Mouse (Mus musculus) embryonic fibroblast, embryonic 13.5 days (primary cell): ENCODE results near the gene Pdrg1.

Source experiments
- CTCF ChIP-seq: IDR thresholded peaks from 2 replicates; pipeline ENCODE4 v1.5.1; 2011; ENCODE audit warnings: mild to moderate bottlenecking, control low read depth, low read length, moderate library complexity, borderline replicate concordance; ENCODE audit not compliant: insufficient read depth
- POLR2A ChIP-seq: IDR thresholded peaks from 2 replicates; pipeline ENCODE4 v1.6.1; 2011; ENCODE audit warnings: low read depth, mild to moderate bottlenecking, control low read depth, low read length, moderate library complexity

DNA sequence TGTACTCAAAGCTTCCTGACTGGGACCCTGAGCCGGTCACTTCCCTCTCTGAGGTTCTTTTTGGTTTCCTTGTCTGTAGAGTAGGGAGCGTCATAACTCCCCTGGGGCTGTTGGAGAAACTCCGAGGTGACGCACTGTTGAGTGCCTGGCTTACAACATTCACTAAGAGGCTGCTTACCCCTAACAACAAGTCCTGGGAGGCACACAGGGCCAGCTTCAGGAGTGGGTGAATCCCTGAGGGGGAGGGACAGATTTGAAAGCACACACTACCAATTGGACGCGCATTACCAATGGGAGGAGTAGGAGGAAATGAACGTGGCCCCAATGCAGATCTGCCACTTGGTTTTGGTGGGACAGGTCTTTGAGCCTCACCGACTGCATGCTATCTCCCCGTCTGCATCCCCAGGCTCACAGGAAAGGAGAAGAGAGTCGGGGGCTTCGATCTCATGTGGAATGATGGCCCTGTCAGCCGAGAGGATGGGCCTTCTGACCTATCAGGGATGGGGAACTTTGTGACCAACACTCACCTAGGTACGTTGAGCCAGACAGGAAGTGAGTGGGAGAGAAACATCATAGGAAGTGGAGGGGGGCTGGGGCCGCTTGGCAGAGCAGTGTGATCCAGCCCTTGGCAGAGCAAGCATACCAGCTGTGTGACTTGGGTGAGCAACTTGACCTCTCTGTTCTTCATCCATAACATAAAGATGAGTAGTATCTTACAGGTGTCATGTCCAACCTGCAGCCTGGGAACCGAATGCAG is 12.6 kb downstream of the Pdrg1 start:
- TF ChIP-seq CTCF (no peak), POLR2A (no peak)
